ENCODE assay signal across 22 mouse cellular contexts in the genomic region with DNA sequence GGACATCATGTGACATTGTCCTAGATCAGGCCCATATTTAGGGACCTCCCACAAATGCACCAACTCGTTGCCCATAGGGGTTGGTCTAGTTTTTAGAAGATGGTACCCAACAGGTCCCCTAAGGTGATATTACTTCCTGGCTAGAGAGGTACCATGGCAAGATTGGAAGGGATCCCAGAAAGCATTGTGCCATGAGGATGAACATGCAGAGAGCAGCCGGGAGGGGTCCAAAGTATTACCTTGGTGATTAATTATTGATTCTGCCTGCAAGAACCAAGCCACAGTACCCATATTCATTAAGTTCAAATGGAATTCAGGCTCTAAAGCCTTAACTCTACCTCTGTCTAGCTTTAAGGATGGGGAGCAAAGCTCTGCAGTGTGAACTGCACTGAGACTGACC. TPM values are rescaled to one million over a fixed set of nuclear protein-coding genes. Genes with fewer than 3 reads are reported as not detected.
DNase-seq lines count a peak whose midpoint lies in the region; ATAC-seq and TF ChIP-seq lines count a peak whose summit lies in the region.
"Had no signal": no experiment of that assay in that cellular context is flagged by ENCODE, and none has a peak within 500 bp of the region (broad histone marks: within the 10 kb centered on the region; RNA-seq: fewer than 3 reads in every experiment).

No protein-coding gene starts in this region.

- peaks cover 4% of the 10 kb centered on the region; the same call in 1 of the 2 replicates for H3K79me2 ChIP-seq in liver, adult 2 months (ENCODE audit: control insufficient read depth, insufficient read depth, low read length)

- H3K27me3 ChIP-seq in kidney, embryonic 15.5 days: no peaks in the 10 kb centered on the region
- no peaks in the 10 kb centered on the region for H3K27me3 ChIP-seq in liver, adult 2 months (ENCODE audit: control insufficient read depth, insufficient read depth, low read length)
- H3K27me3 ChIP-seq in liver, postnatal 0 days (ENCODE audit: insufficient read depth, low read length): no peaks in the 10 kb centered on the region
- H3K27me3 ChIP-seq: embryonic facial prominence, embryonic 15.5 days; forebrain, embryonic 15.5 days; Patski had no signal

- peak; percentile 88 for DNase-seq in kidney, adult 11 months
- DNase-seq in liver, adult 2 months (ENCODE audit: extremely low read depth, low read depth, low spot score): peak; percentile 97
- no peak for DNase-seq in liver, postnatal 0 days
- DNase-seq in kidney, postnatal 14 days: peak; percentile 78
- DNase-seq in c-Kit-positive CD71-positive TER-119-positive erythroid progenitor cells, embryonic 14.5 days (ENCODE audit: low spot score): no peak
- DNase-seq in layer of hippocampus, postnatal 25 days (ENCODE audit: extremely low spot score in 1 of 2, low spot score in 1 of 2): no peak
- DNase-seq: adrenal gland, postnatal 14 days; cerebellum, adult 2 months; cerebellum, postnatal 14 days; embryo, embryonic 11 days; gastrocnemius, postnatal 36 days; heart, postnatal 10 days; heart, postnatal 4 days had no signal

- TF ChIP-seq CTCF in liver, adult 2 months (IDR thresholded peaks at IDR 0.05; ENCODE audit: low read depth, low read length): no peak
- TF ChIP-seq CTCF in liver, postnatal 0 days (IDR thresholded peaks at IDR 0.05; ENCODE audit: low read depth): no peak

- H3K27ac ChIP-seq in kidney, embryonic 15.5 days: no peak overlapping the region
- H3K27ac ChIP-seq in liver, adult 2 months (replicated peaks; ENCODE audit: insufficient read depth, low read depth, low read length): peak overlapping the region; percentile 67
- no peak overlapping the region for H3K27ac ChIP-seq in liver, postnatal 0 days (ENCODE audit: low read depth)
- H3K27ac ChIP-seq: embryonic facial prominence, embryonic 15.5 days; forebrain, embryonic 10.5 days; forebrain, embryonic 15.5 days; hindbrain, embryonic 12.5 days had no signal

- H3K36me3 ChIP-seq in kidney, embryonic 15.5 days: peaks cover 7% of the 10 kb centered on the region; the same call in 1 of the 2 replicates
- peaks cover 26% of the 10 kb centered on the region; the same call in 1 of the 2 replicates for H3K36me3 ChIP-seq in liver, adult 2 months (ENCODE audit: control insufficient read depth, insufficient read depth, low read length)
- H3K36me3 ChIP-seq in liver, postnatal 0 days (replicated peaks; ENCODE audit: insufficient read depth, low read length): peaks cover 6% of the 10 kb centered on the region; the same call in 1 of the 2 replicates
- H3K36me3 ChIP-seq: forebrain, embryonic 10.5 days; forebrain, embryonic 15.5 days; hindbrain, embryonic 12.5 days had no signal

- no peak overlapping the region for H3K4me3 ChIP-seq in kidney, embryonic 15.5 days (replicated peaks)
- H3K4me3 ChIP-seq in liver, adult 2 months (ENCODE audit: insufficient read depth, low read depth, low read length): no peak overlapping the region
- H3K4me3 ChIP-seq in liver, postnatal 0 days (ENCODE audit: low read depth, low read length): no peak overlapping the region
- H3K4me3 ChIP-seq: embryonic facial prominence, embryonic 15.5 days; erythroblast, embryonic 14.5 days; forebrain, embryonic 10.5 days; forebrain, embryonic 15.5 days; hindbrain, embryonic 12.5 days had no signal

- TF ChIP-seq EP300 in liver, postnatal 0 days (IDR thresholded peaks at IDR 0.05; ENCODE audit: low read depth): no peak

- H3K4me1 ChIP-seq in kidney, embryonic 15.5 days: peaks cover 23% of the 10 kb centered on the region
- H3K4me1 ChIP-seq in liver, adult 2 months (ENCODE audit: control insufficient read depth, insufficient read depth, low read length): peaks cover 29% of the 10 kb centered on the region
- peaks cover 21% of the 10 kb centered on the region for H3K4me1 ChIP-seq in liver, postnatal 0 days (ENCODE audit: insufficient read depth)

- H3K9me3 ChIP-seq in kidney, embryonic 15.5 days (replicated peaks): no peaks in the 10 kb centered on the region
- no peaks in the 10 kb centered on the region for H3K9me3 ChIP-seq in liver, postnatal 0 days (ENCODE audit: low read length)
- H3K9me3 ChIP-seq: embryonic facial prominence, embryonic 15.5 days; forebrain, embryonic 10.5 days; forebrain, embryonic 15.5 days; hindbrain, embryonic 12.5 days had no signal

- WGBS in kidney, embryonic 15.5 days: 83% methylated on average over 2 of the region's 2 CpGs
- WGBS in liver, adult 2 months: 16% methylated on average over 2 of the region's 2 CpGs
- WGBS in liver, postnatal 0 days (ENCODE audit: insufficient replicate concordance): 71% methylated on average over 2 of the region's 2 CpGs

- no peak overlapping the region for H3K4me2 ChIP-seq in kidney, embryonic 15.5 days
- no peak overlapping the region for H3K4me2 ChIP-seq in liver, postnatal 0 days (ENCODE audit: low read depth, low read length)
- H3K4me2 ChIP-seq: embryonic facial prominence, embryonic 15.5 days; forebrain, embryonic 15.5 days; hindbrain, embryonic 12.5 days had no signal

- TF ChIP-seq POLR2A in liver, adult 2 months (IDR thresholded peaks at IDR 0.05; ENCODE audit: extremely low read depth, insufficient read depth, low read length): no peak

- no peak overlapping the region for H3K9ac ChIP-seq in kidney, embryonic 15.5 days
- peak overlapping the region; percentile 17 for H3K9ac ChIP-seq in liver, adult 2 months (ENCODE audit: low read depth, low read length)
- H3K9ac ChIP-seq in liver, postnatal 0 days (replicated peaks): no peak overlapping the region
- H3K9ac ChIP-seq: embryonic facial prominence, embryonic 15.5 days; forebrain, embryonic 15.5 days; hindbrain, embryonic 12.5 days had no signal

- no peak for ATAC-seq in kidney, embryonic 15.5 days (replicated peaks; ENCODE audit: low FRiP score)
- no peak for ATAC-seq in liver, postnatal 0 days
- ATAC-seq: activated CD4-positive, CD25-positive, alpha-beta regulatory T cell, adult 4 months; forebrain, embryonic 15.5 days; Patski had no signal

RNA-seq across cellular contexts. Expression of a gene that starts 4.8 kb away (rescaled TPM):
- 29.3 and 29.7 TPM in 2 replicates for polyA plus RNA-seq in kidney, embryonic 15.5 days (2015; fragmentation: Nextera tagmentation; extraction: Ambion mirVana)
- 288 and 405 TPM in 2 replicates for total RNA-seq in liver, adult 2 months (2014; rRNA removed)
- 650 and 735 TPM in 2 replicates for polyA plus RNA-seq in liver, adult 2 months (2012; rRNA removed)
- polyA plus RNA-seq in liver, postnatal 0 days (2015; fragmentation: Nextera tagmentation; extraction: Ambion mirVana): 56.9 and 57.7 TPM in 2 replicates
- total RNA-seq in layer of hippocampus, postnatal 25 days (2021): 10 to 100 TPM; 12.3 to 15.5 TPM

RNA-seq across cellular contexts. Expression of a gene that starts 12.9 kb away (rescaled TPM):
- polyA plus RNA-seq in kidney, embryonic 15.5 days (2015; fragmentation: Nextera tagmentation; extraction: Ambion mirVana): 258 and 306 TPM in 2 replicates
- 17.6 and 17.8 TPM in 2 replicates for total RNA-seq in liver, adult 2 months (2014; rRNA removed)
- polyA plus RNA-seq in liver, adult 2 months (2012; rRNA removed): 27.8 and 31.5 TPM in 2 replicates
- polyA plus RNA-seq in liver, postnatal 0 days (2015; fragmentation: Nextera tagmentation; extraction: Ambion mirVana): 25.3 and 30.9 TPM in 2 replicates
- total RNA-seq in layer of hippocampus, postnatal 25 days (2021): 1 to 10 TPM; 2.5 to 3.4 TPM

RNA-seq across cellular contexts. Expression of a gene that starts 18.5 kb away (rescaled TPM):
- 491 and 504 TPM in 2 replicates for polyA plus RNA-seq in kidney, embryonic 15.5 days (2015; fragmentation: Nextera tagmentation; extraction: Ambion mirVana)
- 76.2 and 88.6 TPM in 2 replicates for total RNA-seq in liver, adult 2 months (2014; rRNA removed)
- polyA plus RNA-seq in liver, adult 2 months (2012; rRNA removed): 167 and 196 TPM in 2 replicates
- 263 and 277 TPM in 2 replicates for polyA plus RNA-seq in liver, postnatal 0 days (2015; fragmentation: Nextera tagmentation; extraction: Ambion mirVana)
- 100 to 1,000 TPM in 1 of 2 experiments, 10 to 100 TPM in 1; 92.7 to 101 TPM for total RNA-seq in layer of hippocampus, postnatal 25 days (2021)

RNA-seq across cellular contexts. Expression of a gene that starts 19.3 kb away (rescaled TPM):
- polyA plus RNA-seq in kidney, embryonic 15.5 days (2015; fragmentation: Nextera tagmentation; extraction: Ambion mirVana): 12.5 and 17.4 TPM in 2 replicates
- 0.60 and 0.74 TPM in 2 replicates for total RNA-seq in liver, adult 2 months (2014; rRNA removed)
- 0.28 and 0.34 TPM in 2 replicates for polyA plus RNA-seq in liver, adult 2 months (2012; rRNA removed)
- polyA plus RNA-seq in liver, postnatal 0 days (2015; fragmentation: Nextera tagmentation; extraction: Ambion mirVana): 18.7 and 22.8 TPM in 2 replicates
- total RNA-seq in layer of hippocampus, postnatal 25 days (2021): 10 to 100 TPM; 14.5 to 16.7 TPM
- total RNA-seq: common myeloid progenitor, adult 5-6 weeks had no signal
- polyA plus RNA-seq: erythroblast, embryonic 14.5 days had no signal

RNA-seq across cellular contexts. Expression of a gene that starts 34.1 kb away (rescaled TPM):
- 146 and 151 TPM in 2 replicates for polyA plus RNA-seq in kidney, embryonic 15.5 days (2015; fragmentation: Nextera tagmentation; extraction: Ambion mirVana)
- total RNA-seq in liver, adult 2 months (2014; rRNA removed): 62.0 and 91.0 TPM in 2 replicates
- polyA plus RNA-seq in liver, adult 2 months (2012; rRNA removed): 279 and 433 TPM in 2 replicates
- 79.2 and 80.6 TPM in 2 replicates for polyA plus RNA-seq in liver, postnatal 0 days (2015; fragmentation: Nextera tagmentation; extraction: Ambion mirVana)
- 100 to 1,000 TPM; 126 to 131 TPM for total RNA-seq in layer of hippocampus, postnatal 25 days (2021)

Comparison
In these comparisons a context has a peak if more than half of its experiments do, and no peak if none do; other contexts are left out.
1. DNase-seq: peak in kidney, adult 11 months (single experiment), liver, adult 2 months (single experiment) and kidney, postnatal 14 days (single experiment); none in liver, postnatal 0 days (single experiment), c-Kit-positive CD71-positive TER-119-positive erythroid progenitor cells, embryonic 14.5 days (single experiment) and layer of hippocampus, postnatal 25 days (0 of 2).
2. RNA of a gene that starts 4.8 kb away (polyA plus RNA-seq): 650 to 735 TPM in liver, adult 2 months; 56.9 to 57.7 TPM in liver, postnatal 0 days and 29.3 to 29.7 TPM in kidney, embryonic 15.5 days; every median in the first group is over 10 times any median in the second.